Mouse (Mus musculus): ENCODE data around the gene Maf. TPM values are rescaled to one million over a fixed set of nuclear protein-coding genes. Genes with fewer than 3 reads are reported as not detected.

Gene Maf
- polyA plus RNA-seq (2017; shearing (Covaris generic)): 26.2 TPM

GRCm38 (mm10) chr8:115707731-115708590 is at the start of gene Maf:
TSS of gene Maf (minus strand) at chr8:115707794.

